In genomic region chr10:44348474-44349415, GRCm38 (mm10) we compare ENCODE assay signal across 20 mouse cellular contexts.
DNase-seq lines count a peak whose midpoint lies in the region; ATAC-seq and TF ChIP-seq lines count a peak whose summit lies in the region.
"Had no signal": no experiment of that assay in that cellular context is flagged by ENCODE, and none has a peak within 500 bp of the region (broad histone marks: within the 10 kb centered on the region; RNA-seq: fewer than 3 reads in every experiment).

No protein-coding gene starts in this region.

- no peak overlapping the region for H3K27ac ChIP-seq in heart, embryonic 11.5 days (ENCODE audit: low read depth, low read length)
- no peak overlapping the region for H3K27ac ChIP-seq in lung, embryonic 14.5 days (ENCODE audit: low read depth)
- H3K27ac ChIP-seq in neural tube, embryonic 12.5 days, result no peak overlapping the region
- H3K27ac ChIP-seq: embryonic facial prominence, embryonic 15.5 days; forebrain, embryonic 10.5 days; gastrocnemius, adult 2 months; heart, embryonic 10.5 days; heart, embryonic 15.5 days; hindbrain, embryonic 15.5 days had no signal

- peaks cover 7% of the 10 kb centered on the region; the same call in 1 of the 2 replicates for H3K4me1 ChIP-seq in heart, embryonic 11.5 days (ENCODE audit: control insufficient read depth, insufficient read depth, low read length)
- no peaks in the 10 kb centered on the region; the same call in 1 of the 2 replicates for H3K4me1 ChIP-seq in lung, embryonic 14.5 days (ENCODE audit: insufficient read depth)
- no peaks in the 10 kb centered on the region for H3K4me1 ChIP-seq in neural tube, embryonic 12.5 days
- H3K4me1 ChIP-seq: embryonic facial prominence, embryonic 15.5 days; forebrain, embryonic 10.5 days; hindbrain, embryonic 15.5 days had no signal

- TF ChIP-seq CTCF in lung, embryonic 14.5 days (IDR thresholded peaks at IDR 0.05; ENCODE audit: low read depth), result no peak

- no peaks in the 10 kb centered on the region for H3K27me3 ChIP-seq in heart, embryonic 11.5 days (ENCODE audit: control insufficient read depth, insufficient read depth, low read length)
- no peaks in the 10 kb centered on the region for H3K27me3 ChIP-seq in lung, embryonic 14.5 days (ENCODE audit: insufficient read depth, low read length)
- H3K27me3 ChIP-seq in neural tube, embryonic 12.5 days (replicated peaks), result no peaks in the 10 kb centered on the region
- H3K27me3 ChIP-seq: embryonic facial prominence, embryonic 15.5 days; heart, embryonic 15.5 days; hindbrain, embryonic 15.5 days had no signal

- H3K4me2 ChIP-seq in heart, embryonic 11.5 days, result 0 out of 2 replicates have a peak overlapping the region, but pooled peaks have one; percentile 15
- no peak overlapping the region for H3K4me2 ChIP-seq in lung, embryonic 14.5 days
- H3K4me2 ChIP-seq in neural tube, embryonic 12.5 days (replicated peaks), result no peak overlapping the region
- H3K4me2 ChIP-seq: embryonic facial prominence, embryonic 15.5 days; heart, embryonic 15.5 days; hindbrain, embryonic 15.5 days had no signal

- 37% methylated on average over 14 of the region's 14 CpGs for WGBS in heart, embryonic 11.5 days (ENCODE audit: insufficient replicate concordance)
- WGBS in lung, embryonic 14.5 days, result 34% methylated on average over 14 of the region's 14 CpGs
- WGBS in neural tube, embryonic 12.5 days, result 61% methylated on average over 14 of the region's 14 CpGs

- no peak overlapping the region for H3K4me3 ChIP-seq in heart, embryonic 11.5 days (ENCODE audit: low read depth, low read length)
- no peak overlapping the region for H3K4me3 ChIP-seq in lung, embryonic 14.5 days (ENCODE audit: low read depth, low read length)
- H3K4me3 ChIP-seq in neural tube, embryonic 12.5 days, result no peak overlapping the region
- H3K4me3 ChIP-seq: embryonic facial prominence, embryonic 15.5 days; erythroblast, embryonic 14.5 days; forebrain, embryonic 10.5 days; gastrocnemius, adult 2 months; heart, embryonic 10.5 days; heart, embryonic 15.5 days; hindbrain, embryonic 15.5 days had no signal

- no peak for DNase-seq in heart, postnatal 14 days
- DNase-seq in lung, embryonic 14.5 days, result peak; percentile 20
- DNase-seq in lung, postnatal 25 days (ENCODE audit: low spot score), result no peak
- DNase-seq in neural tube, embryonic 10.5 days (ENCODE audit: extremely low spot score, low spot score), result no peak
- DNase-seq in cerebellum, postnatal 25 days, result no peak
- DNase-seq: adrenal gland, postnatal 10 days; cerebellum, adult 18-20 months; cerebellum, postnatal 10 days; embryo, embryonic 11 days; gastrocnemius, adult 2 months; gastrocnemius, postnatal 25 days had no signal

- H3K36me3 ChIP-seq in heart, embryonic 11.5 days (ENCODE audit: control insufficient read depth, insufficient read depth, low read length), result no peaks in the 10 kb centered on the region
- H3K36me3 ChIP-seq in lung, embryonic 14.5 days (ENCODE audit: insufficient read depth), result 0 out of 2 replicates have a peak, but pooled peaks cover 2% of the 10 kb centered on the region
- H3K36me3 ChIP-seq in neural tube, embryonic 12.5 days, result no peaks in the 10 kb centered on the region; the same call in 1 of the 2 replicates
- H3K36me3 ChIP-seq: heart, embryonic 10.5 days; hindbrain, embryonic 15.5 days had no signal

- intact Hi-C loops in heart, postnatal 14 days (cut with DNase I), result no loop called here

- no peak overlapping the region for H3K9ac ChIP-seq in heart, embryonic 11.5 days (ENCODE audit: low read depth, low read length)
- no peak overlapping the region for H3K9ac ChIP-seq in lung, embryonic 14.5 days
- H3K9ac ChIP-seq in neural tube, embryonic 12.5 days, result no peak overlapping the region
- H3K9ac ChIP-seq: embryonic facial prominence, embryonic 15.5 days; heart, embryonic 15.5 days; hindbrain, embryonic 15.5 days had no signal

- no peaks in the 10 kb centered on the region for H3K9me3 ChIP-seq in heart, embryonic 11.5 days (replicated peaks; ENCODE audit: control insufficient read depth, low read length)
- H3K9me3 ChIP-seq in lung, embryonic 14.5 days (ENCODE audit: low read depth, low read length), result no peaks in the 10 kb centered on the region
- H3K9me3 ChIP-seq in neural tube, embryonic 12.5 days, result no peaks in the 10 kb centered on the region
- H3K9me3 ChIP-seq: embryonic facial prominence, embryonic 15.5 days; forebrain, embryonic 10.5 days; heart, embryonic 10.5 days; heart, embryonic 15.5 days; hindbrain, embryonic 15.5 days had no signal

- ATAC-seq in heart, embryonic 11.5 days (replicated peaks; ENCODE audit: insufficient number of reproducible peaks, low FRiP score, low TSS enrichment), result no peak
- ATAC-seq in lung, embryonic 14.5 days (ENCODE audit: insufficient read depth), result peak; percentile 66; the same call in 1 of the 2 replicates
- ATAC-seq in neural tube, embryonic 12.5 days (ENCODE audit: low FRiP score, low read depth), result peak; percentile 56; the same call in 1 of the 2 replicates
- ATAC-seq: forebrain, embryonic 14.5 days had no signal
